Mouse (Mus musculus): ENCODE results near the gene Wdfy3. TPM values are rescaled to one million over a fixed set of nuclear protein-coding genes. Genes with fewer than 3 reads are reported as not detected.
"Not testable (repeated sequence)": the region's sequence is repeated elsewhere in the genome, so short reads cannot be mapped to it uniquely, and the experiment has no call there.

Wdfy3 gene
- polyA plus RNA-seq, 1 experiment from 2014 or later = 9.9 TPM

DNA sequence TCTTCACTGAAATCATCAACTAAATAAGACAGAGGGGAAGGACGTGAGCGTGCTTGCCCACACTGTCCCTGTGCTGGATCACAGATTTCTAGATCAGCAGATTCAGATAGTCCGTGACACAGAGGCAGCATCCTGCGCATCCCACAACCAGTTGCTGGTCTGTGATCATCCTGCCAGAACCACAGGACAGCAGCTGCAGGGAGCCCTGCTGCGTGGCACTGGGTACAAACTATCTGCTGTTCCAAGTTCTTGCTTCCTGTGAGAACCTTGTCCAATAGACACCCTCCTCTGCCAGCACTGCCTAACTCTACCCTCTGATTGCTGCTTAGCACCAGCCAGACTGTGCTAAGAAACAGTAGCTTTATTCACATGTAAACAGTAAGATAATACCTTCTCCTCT lies 150.2 kb downstream of the Wdfy3 start:
- 97% methylated on average over 5 of the region's 5 CpGs for WGBS
- H3K36me3 ChIP-seq (ENCODE audit: insufficient read depth, low read length) = peaks cover 40% of the 10 kb centered on the region

DNA sequence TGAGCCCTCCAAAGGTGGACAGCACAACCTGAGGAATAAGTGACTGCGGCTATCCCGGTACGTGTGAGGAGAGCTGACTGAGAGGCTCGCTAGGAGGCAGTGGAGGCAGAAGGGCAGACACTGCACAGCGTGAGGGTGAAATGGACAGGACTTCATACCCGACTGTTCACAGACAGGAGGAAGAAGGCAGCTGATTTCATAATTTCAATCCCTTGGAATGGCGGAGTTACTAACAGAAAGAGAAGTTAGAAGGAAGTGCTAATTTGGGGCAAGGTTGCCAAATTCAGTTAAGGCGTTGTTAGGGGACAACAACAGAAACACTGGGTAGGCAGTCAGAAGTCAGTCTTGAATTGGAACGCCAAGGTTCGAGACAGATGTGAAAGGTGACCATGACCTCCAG lies 160.3 kb downstream of the Wdfy3 start:
- 90% methylated on average over 10 of the region's 10 CpGs for WGBS
- Histone ChIP-seq H3K4me1 (ENCODE audit: insufficient read depth, low read depth, low read length) (no peaks in the 10 kb centered on the region), H3K27me3 (replicated peaks; ENCODE audit: insufficient read depth, low read length) (no peaks in the 10 kb centered on the region), H3K27ac (ENCODE audit: low read length) (no peak overlapping the region), H3K9ac (replicated peaks; ENCODE audit: low read depth) (no peak overlapping the region), H3K9me3 (ENCODE audit: low read length) (no peaks in the 10 kb centered on the region), H3K4me2 (replicated peaks; ENCODE audit: low read depth, low read length) (no peak overlapping the region), H3K36me3 (ENCODE audit: insufficient read depth, low read length) (peaks cover 62% of the 10 kb centered on the region), H3K4me3 (ENCODE audit: low read depth, low read length) (no peak overlapping the region)
- DNase-seq (ENCODE audit: low spot score) (no peak), ATAC-seq (no peak)
- TF ChIP-seq CTCF (IDR thresholded peaks at IDR 0.05) = no peak
- no peak for TF ChIP-seq EP300 (IDR thresholded peaks at IDR 0.05)

More for the DNA sequence above, 150.2 kb downstream of the Wdfy3 start:
- Histone ChIP-seq H3K4me1 (ENCODE audit: insufficient read depth, low read depth, low read length) (no peaks in the 10 kb centered on the region), H3K27ac (ENCODE audit: low read length) (no peak overlapping the region), H3K9ac (replicated peaks; ENCODE audit: low read depth) (no peak overlapping the region), H3K27me3 (replicated peaks; ENCODE audit: insufficient read depth, low read length) (no peaks in the 10 kb centered on the region), H3K4me3 (ENCODE audit: low read depth, low read length) (no peak overlapping the region), H3K9me3 (ENCODE audit: low read length) (no peaks in the 10 kb centered on the region), H3K4me2 (replicated peaks; ENCODE audit: low read depth, low read length) (no peak overlapping the region)
- TF ChIP-seq EP300 (IDR thresholded peaks at IDR 0.05) = no peak
- TF ChIP-seq CTCF (IDR thresholded peaks at IDR 0.05) = no peak
- ATAC-seq (no peak), DNase-seq (ENCODE audit: low spot score) (no peak)

DNA sequence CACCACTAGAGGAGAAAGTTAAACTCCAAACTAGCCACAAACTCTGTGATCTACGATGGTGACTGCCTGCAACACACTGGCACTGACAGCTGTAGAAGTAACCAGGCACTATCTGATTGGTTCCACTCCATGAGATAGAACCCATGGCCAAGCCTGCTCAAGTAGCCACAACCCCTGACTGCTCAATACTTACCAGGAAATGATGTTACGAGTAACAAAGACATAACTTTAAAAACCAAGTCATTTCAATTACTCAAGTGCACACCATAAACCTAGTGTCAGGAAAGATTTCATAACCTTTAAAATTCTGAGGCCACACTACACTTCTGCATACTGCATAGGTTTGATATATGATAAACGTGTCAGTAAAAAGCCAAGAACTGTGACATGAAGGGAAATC lies 164.1 kb downstream of the Wdfy3 start:
- H3K9ac ChIP-seq (replicated peaks; ENCODE audit: low read depth) = no peak overlapping the region
- H3K4me1 ChIP-seq (ENCODE audit: insufficient read depth, low read depth, low read length) = no peaks in the 10 kb centered on the region
- H3K4me2 ChIP-seq (replicated peaks; ENCODE audit: low read depth, low read length) = no peak overlapping the region
- TF ChIP-seq EP300 (IDR thresholded peaks at IDR 0.05) (no peak), CTCF (IDR thresholded peaks at IDR 0.05) (no peak)
- no peak for DNase-seq (ENCODE audit: low spot score)
- H3K9me3 ChIP-seq (ENCODE audit: low read length) = no peaks in the 10 kb centered on the region
- peaks cover 51% of the 10 kb centered on the region for H3K36me3 ChIP-seq (ENCODE audit: insufficient read depth, low read length)
- no peak for ATAC-seq
- H3K27me3 ChIP-seq (replicated peaks; ENCODE audit: insufficient read depth, low read length) = no peaks in the 10 kb centered on the region
- no peak overlapping the region for H3K27ac ChIP-seq (ENCODE audit: low read length)
- 89% methylated on average over 3 of the region's 3 CpGs for whole genome bisulfite sequencing
- no peak overlapping the region for H3K4me3 ChIP-seq (ENCODE audit: low read depth, low read length)

DNA sequence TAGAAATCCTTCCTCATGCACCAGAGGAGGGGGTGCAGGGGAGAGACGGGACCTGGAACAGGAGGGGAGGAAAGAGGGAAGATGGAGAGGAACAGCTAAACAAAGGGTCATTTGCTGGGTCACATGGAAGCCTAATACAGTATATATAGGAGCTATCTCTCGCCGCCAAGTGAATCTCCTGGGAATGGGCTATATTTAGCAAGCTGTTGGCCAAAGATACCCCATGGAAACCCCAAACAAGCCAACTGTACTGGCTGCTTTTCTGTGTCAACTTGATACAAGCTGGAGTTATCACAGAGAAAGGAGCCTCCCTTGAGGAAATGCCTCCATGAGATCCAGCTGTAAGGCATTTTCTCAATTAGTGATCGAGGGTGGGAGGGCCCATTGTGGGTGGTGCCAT lies 164.9 kb downstream of the Wdfy3 start:
- not testable (repeated sequence) for DNase-seq (ENCODE audit: low spot score); H3K4me1 ChIP-seq (ENCODE audit: insufficient read depth, low read depth, low read length); H3K27ac ChIP-seq (ENCODE audit: low read length); H3K4me3 ChIP-seq (ENCODE audit: low read depth, low read length); H3K9me3 ChIP-seq (ENCODE audit: low read length); H3K9ac ChIP-seq (replicated peaks; ENCODE audit: low read depth); ATAC-seq; H3K27me3 ChIP-seq (replicated peaks; ENCODE audit: insufficient read depth, low read length); H3K4me2 ChIP-seq (replicated peaks; ENCODE audit: low read depth, low read length)
- peaks cover 51% of the 10 kb centered on the region for H3K36me3 ChIP-seq (ENCODE audit: insufficient read depth, low read length)
- WGBS = 77% methylated on average over 4 of the region's 4 CpGs

DNA sequence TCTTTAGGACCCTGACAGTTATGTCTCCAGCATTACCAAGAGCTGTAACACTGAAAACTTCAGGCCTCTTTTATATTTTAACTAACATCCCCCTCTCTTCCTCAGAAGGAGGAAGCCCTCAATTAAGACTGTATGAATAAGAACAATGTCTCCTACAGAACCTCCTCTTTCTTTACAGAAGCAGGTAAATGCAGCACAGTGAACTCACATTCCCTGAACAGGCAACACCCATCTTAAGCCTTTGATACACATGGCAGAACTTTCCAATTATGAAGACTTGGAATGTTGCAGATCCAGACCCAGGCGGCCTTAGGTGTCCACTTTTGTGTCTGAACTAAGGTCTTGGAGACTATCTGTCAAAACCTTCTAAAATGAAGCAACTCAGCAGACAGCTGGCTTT lies 167.0 kb downstream of the Wdfy3 start:
- DNase-seq (ENCODE audit: low spot score) = no peak
- no peaks in the 10 kb centered on the region for H3K27me3 ChIP-seq (replicated peaks; ENCODE audit: insufficient read depth, low read length)
- no peak overlapping the region for H3K4me3 ChIP-seq (ENCODE audit: low read depth, low read length)
- TF ChIP-seq EP300 (IDR thresholded peaks at IDR 0.05) = no peak
- no peak overlapping the region for H3K27ac ChIP-seq (ENCODE audit: low read length)
- ATAC-seq = no peak
- H3K9ac ChIP-seq (replicated peaks; ENCODE audit: low read depth) = no peak overlapping the region
- no peak overlapping the region for H3K4me2 ChIP-seq (replicated peaks; ENCODE audit: low read depth, low read length)
- peaks cover 44% of the 10 kb centered on the region for H3K36me3 ChIP-seq (ENCODE audit: insufficient read depth, low read length)
- H3K9me3 ChIP-seq (ENCODE audit: low read length) = no peaks in the 10 kb centered on the region
- H3K4me1 ChIP-seq (ENCODE audit: insufficient read depth, low read depth, low read length) = no peaks in the 10 kb centered on the region
- 67% methylated on average over 1 of the region's 1 CpGs for WGBS

DNA sequence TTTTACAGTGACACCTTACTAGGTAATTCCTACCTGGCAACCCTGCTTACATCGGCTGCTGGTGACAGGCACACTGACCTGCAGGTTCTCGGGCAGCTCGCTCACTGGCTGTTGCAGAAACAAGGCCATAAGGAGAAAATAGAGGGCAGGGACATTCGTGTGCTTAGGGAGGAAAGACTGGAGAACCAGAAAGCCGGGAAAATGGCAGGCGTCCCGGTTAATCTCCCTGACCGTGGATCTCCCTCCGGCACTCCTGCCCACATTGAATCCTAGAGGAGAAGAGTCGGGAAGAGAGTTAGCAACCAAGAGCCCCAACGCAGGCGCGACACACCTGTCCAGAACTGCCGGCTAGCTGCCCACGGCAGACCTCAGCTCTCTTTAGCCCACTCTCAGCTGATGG lies 169.7 kb downstream of the Wdfy3 start:
- Histone ChIP-seq H3K9ac (replicated peaks; ENCODE audit: low read depth) (no peak overlapping the region), H3K4me2 (replicated peaks; ENCODE audit: low read depth, low read length) (no peak overlapping the region), H3K36me3 (ENCODE audit: insufficient read depth, low read length) (peaks cover 41% of the 10 kb centered on the region), H3K27ac (ENCODE audit: low read length) (no peak overlapping the region), H3K27me3 (replicated peaks; ENCODE audit: insufficient read depth, low read length) (no peaks in the 10 kb centered on the region), H3K4me1 (ENCODE audit: insufficient read depth, low read depth, low read length) (no peaks in the 10 kb centered on the region), H3K9me3 (ENCODE audit: low read length) (no peaks in the 10 kb centered on the region), H3K4me3 (ENCODE audit: low read depth, low read length) (no peak overlapping the region)
- DNase-seq (ENCODE audit: low spot score) (no peak), ATAC-seq (no peak)
- TF ChIP-seq CTCF (IDR thresholded peaks at IDR 0.05) = no peak
- no peak for TF ChIP-seq EP300 (IDR thresholded peaks at IDR 0.05)
- 94% methylated on average over 15 of the region's 15 CpGs for WGBS

DNA sequence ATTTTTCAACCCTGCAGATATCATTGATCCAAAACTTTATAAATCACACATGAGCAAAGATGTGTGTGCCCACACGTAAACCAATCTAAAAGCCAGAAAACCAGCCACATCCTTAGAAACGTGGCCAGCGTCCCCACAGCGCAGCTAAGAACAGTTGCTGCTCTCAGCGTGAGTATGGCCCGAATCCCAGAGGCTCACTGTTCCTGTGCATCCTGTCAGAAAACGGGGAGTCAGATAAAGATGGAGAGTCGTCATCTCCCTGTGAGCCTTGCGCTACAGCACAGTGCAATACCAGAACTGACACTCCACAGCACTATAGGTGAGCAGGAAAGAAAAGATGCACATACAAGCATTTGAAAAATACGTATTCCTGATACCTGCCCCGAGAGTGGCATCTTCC lies 172.9 kb downstream of the Wdfy3 start:
- DNase-seq (ENCODE audit: low spot score) = no peak
- H3K9me3 ChIP-seq (ENCODE audit: low read length) = no peaks in the 10 kb centered on the region
- no peak overlapping the region for H3K27ac ChIP-seq (ENCODE audit: low read length)
- no peak overlapping the region for H3K9ac ChIP-seq (replicated peaks; ENCODE audit: low read depth)
- TF ChIP-seq CTCF (IDR thresholded peaks at IDR 0.05) (no peak), EP300 (IDR thresholded peaks at IDR 0.05) (no peak)
- H3K27me3 ChIP-seq (replicated peaks; ENCODE audit: insufficient read depth, low read length) = no peaks in the 10 kb centered on the region
- no peak for ATAC-seq
- H3K4me3 ChIP-seq (ENCODE audit: low read depth, low read length) = no peak overlapping the region
- H3K4me2 ChIP-seq (replicated peaks; ENCODE audit: low read depth, low read length) = no peak overlapping the region
- 94% methylated on average over 11 of the region's 11 CpGs for WGBS
- no peaks in the 10 kb centered on the region for H3K4me1 ChIP-seq (ENCODE audit: insufficient read depth, low read depth, low read length)
- H3K36me3 ChIP-seq (ENCODE audit: insufficient read depth, low read length) = peaks cover 42% of the 10 kb centered on the region

All from lung, postnatal 0 days (tissue).